Mouse (Mus musculus) brain, embryonic 14.5 days (tissue): ENCODE results near the gene Sbno2.

Experiments used
- CTCF ChIP-seq: fragments of 200-500 bp; IDR thresholded peaks from 2 replicates; pipeline ENCODE4 v1.5.1; 2012; ENCODE audit warnings: inconsistent platforms, mild to moderate bottlenecking, moderate library complexity, borderline replicate concordance; ENCODE audit not compliant: insufficient read depth, insufficient read length; ENCODE audit errors: extremely low read depth
- POLR2A ChIP-seq: fragments of 200-500 bp; IDR thresholded peaks from 2 replicates; pipeline ENCODE4 v1.6.1; 2012; ENCODE audit warnings: mild to moderate bottlenecking, inconsistent platforms, borderline replicate concordance; ENCODE audit not compliant: poor library complexity, insufficient read depth, insufficient read length, severe bottlenecking; ENCODE audit errors: extremely low read depth

- no peak for TF ChIP-seq CTCF
- no peak for TF ChIP-seq POLR2A
These were observed 28.1 kb downstream of the Sbno2 start for GRCm38 (mm10) chr10:80077312-80077711.
